Mouse (Mus musculus): ENCODE results near the gene Gm17018. TPM values are rescaled to one million over a fixed set of nuclear protein-coding genes. Genes with fewer than 3 reads are reported as not detected.

Gm17018 gene
- total RNA-seq, 2 experiments from 2014 or later = 12.4 to 13.8 TPM

DNA sequence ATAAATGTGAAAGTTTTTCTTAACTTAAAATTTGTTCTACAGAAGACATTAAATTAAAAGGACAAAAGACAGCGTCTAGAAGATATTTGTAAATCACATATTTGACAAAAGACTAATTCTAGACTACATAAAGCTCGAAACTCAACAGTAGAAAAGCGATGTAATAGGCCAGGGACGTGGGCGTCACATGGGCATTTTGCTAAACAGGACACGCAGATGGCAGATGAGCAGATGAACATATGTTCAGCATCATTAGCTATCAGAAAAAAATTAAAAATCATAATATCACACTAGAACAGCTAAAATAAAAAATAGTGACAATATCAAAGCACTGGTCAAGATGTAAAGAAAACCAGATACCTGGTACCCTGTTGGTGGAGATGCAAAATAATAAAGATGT is 29.3 kb downstream of the Gm17018 start:
- DNase-seq = no peak

DNA sequence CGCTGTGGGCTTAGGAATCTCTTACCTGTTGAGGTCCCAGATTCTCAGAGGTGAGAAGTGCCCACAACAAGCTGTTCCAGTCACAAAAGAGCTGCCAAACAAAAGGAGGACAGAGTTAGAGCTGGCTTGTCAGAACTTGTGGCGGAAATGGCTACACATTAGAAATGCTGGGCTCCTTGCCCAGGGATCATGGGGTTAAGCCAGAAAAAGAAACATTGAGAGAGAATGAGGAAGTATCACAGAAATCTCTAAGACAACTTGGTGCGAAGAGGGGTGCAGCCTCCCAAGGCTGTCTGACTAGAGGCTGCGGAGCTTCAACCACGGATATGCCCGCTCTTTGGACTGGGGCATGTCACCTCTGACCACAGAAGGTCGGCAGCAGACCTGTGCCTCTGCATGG is 31.3 kb downstream of the Gm17018 start:
- DNase-seq = peak; percentile 57

DNA sequence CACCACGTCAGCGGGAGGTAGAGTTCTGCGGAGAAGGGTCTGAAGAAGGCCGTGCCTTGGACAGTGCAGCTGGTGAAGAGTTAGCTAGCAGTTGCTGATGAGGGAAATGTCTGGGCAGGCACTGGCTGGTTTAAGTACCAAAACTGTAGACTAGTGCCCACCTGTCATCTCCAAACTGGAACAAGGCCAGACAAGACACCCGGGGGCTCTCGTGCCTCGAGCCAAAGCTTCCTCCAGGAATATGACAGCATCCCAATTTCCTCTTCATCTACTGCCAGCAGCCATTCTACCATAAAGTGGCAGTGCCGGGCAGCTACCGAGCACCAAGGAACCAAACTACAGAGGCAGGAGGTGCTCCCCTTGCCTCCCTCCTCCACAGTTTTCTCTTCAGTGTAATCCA is 32.5 kb downstream of the Gm17018 start:
- no peak for DNase-seq

GRCm38 (mm10) chr19:45594079-45594478 is 33.7 kb downstream of the Gm17018 start:
- no peak for DNase-seq

DNA sequence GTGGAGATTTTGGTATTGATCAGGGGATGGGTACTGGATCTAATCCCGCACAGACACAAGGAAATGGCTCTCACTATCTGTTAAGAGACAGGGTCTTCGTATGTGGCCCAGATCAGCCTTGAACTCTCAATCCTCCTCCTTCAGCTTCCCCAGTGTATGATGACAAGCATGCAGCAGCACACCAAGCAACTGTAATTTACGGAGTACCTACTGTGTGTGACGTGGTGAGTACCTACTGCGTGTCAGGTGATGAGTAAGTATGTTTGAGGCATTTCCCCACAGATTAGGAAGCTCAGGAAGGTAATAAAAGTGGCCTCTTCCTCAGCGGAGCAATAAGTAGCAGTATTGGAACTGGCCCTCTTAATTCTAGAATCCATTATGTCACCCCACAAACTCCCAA is 35.1 kb downstream of the Gm17018 start:
- DNase-seq = no peak

- DNase-seq = peak; percentile 52
Measured at GRCm38 (mm10) chr19:45596019-45596418, 35.6 kb downstream of the Gm17018 start.

- no peak for DNase-seq
Measured at GRCm38 (mm10) chr19:45596434-45596833, 36.0 kb downstream of the Gm17018 start.

DNA sequence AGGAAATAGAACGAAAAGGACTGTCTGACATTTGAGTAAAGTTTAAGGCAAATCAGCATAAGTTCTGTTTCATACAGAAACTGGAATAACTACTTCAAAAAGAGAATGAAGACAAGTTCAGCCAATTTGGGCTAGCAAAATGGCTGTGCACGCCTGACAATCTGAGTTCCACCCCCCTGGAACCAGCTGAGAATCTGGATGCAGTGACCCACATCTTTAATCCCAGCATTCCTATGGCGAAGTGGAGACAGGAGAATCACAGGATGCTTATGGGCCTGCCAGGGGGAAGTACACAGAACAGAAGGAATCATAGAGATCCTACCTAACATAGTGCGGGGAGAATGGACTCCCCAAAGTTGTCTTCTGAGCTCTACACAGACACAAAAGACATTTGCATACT is 36.7 kb downstream of the Gm17018 start:
- no peak for DNase-seq

- no peak for DNase-seq
Measured at GRCm38 (mm10) chr19:45602606-45603005, 42.2 kb downstream of the Gm17018 start.

GRCm38 (mm10) chr19:45606701-45607100 is 46.3 kb downstream of the Gm17018 start:
- DNase-seq = no peak

DNA sequence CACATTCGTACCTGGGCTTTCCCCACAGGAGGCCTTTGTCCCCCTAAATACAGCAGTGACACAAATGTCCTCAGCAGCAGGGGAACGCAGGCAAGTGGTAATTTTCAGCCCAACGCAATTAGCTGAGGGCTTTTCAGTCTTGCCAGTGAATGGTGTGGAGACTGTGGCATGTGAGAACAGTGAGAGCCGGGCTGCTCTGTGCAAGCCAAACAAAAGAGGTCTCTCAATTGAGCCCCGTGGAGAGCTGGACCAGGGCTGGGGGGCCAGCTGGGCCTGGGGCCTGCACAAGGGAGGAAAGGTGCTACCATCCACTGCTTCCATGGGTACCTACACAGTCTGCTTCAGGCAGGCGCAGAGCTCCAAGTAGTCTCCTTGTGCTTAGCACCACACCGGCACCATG is 47.1 kb downstream of the Gm17018 start:
- DNase-seq = no peak

DNA sequence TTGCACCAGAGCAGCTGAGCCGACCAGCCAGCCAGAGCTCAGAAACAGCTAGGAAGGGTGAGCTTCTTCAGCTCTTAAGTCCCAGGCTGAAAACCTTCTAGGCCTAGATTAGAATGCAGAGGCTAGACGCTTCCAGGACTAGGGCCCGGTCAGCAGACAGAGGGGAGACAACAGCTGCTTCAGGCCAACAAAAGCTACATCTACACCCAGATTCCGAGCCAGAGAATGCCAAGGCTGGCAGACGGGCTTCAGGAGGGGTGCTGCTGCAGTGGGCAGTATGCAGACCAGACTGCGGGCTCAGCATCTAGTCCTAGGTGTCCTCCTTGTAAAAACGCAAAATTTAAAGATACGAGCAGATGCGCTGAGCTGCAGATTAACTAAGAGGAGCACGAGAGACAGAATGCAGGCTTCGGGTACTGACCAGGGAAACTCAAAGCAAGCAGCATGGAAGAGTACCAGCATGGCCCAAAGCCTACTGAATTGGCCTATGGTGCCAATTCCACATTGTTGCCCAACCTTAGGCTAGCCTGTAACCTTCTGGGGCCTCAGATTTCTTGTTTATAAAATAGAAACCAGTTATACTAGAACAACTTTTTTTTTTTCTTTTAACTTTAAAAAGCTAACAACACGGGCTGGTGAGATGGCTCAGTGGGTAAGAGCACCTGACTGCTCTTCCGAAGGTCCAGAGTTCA is 48.4 kb downstream of the Gm17018 start:
- no peak for DNase-seq

DNA sequence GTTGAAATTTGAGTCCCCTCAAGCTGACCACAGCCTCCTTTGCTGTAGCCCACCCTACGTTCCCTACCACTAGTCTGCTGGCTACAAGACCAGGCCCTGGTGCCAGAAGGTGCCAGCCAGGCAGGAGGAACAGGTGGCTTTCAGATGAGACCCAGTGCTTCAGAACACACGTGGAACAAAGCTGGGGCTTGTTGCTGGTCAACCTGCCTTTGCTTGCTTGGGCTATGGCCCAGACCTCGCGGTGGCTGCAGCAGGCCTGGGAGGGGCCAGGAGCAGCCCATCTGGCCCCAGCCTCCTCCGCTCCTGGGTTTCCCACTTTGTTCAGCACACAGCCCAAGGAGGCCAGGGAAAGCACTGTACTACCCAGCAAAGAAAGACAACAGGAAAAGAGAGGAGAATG is 50.4 kb downstream of the Gm17018 start:
- DNase-seq = no peak

DNA sequence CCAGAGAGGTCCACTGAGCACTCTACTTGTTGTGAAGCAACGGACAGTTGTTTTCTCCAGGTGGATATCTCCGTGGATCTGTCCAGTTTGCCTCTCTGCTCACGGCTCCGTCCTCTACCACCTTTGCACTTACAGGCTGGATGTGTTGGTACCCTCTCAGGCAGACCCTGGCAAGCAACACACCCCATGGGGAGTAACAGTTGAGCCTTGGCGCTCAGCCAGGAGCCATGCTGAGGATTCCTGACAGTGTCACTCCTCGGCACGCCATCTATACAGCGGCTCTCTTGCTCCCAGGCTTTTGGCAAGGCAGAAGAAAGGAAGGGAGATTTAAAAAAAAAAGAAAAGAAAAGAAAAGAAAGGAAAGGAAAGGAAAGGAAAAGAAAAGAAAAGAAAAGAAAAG is 54.0 kb downstream of the Gm17018 start:
- DNase-seq = peak; percentile 34

DNA sequence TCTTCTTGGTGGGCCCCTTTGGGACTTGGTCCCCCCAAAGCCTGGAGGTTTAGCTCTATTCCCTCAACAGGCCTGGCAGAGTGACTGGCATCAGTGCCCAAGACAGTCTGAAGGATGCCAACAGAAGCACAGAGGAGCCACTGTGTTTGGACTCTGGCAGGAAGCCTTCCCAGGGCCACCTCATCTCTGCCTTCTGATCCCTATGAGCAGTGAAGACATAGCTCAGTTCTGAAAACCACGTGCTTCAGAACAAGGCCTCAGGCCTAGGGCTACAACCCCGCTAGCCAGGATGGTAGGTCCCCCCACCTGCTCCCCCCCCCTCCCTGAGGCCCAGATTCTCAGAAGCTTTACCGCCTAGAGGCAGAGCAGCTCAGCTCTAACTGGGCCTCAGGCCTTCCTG is 54.5 kb downstream of the Gm17018 start:
- DNase-seq = no peak

DNA sequence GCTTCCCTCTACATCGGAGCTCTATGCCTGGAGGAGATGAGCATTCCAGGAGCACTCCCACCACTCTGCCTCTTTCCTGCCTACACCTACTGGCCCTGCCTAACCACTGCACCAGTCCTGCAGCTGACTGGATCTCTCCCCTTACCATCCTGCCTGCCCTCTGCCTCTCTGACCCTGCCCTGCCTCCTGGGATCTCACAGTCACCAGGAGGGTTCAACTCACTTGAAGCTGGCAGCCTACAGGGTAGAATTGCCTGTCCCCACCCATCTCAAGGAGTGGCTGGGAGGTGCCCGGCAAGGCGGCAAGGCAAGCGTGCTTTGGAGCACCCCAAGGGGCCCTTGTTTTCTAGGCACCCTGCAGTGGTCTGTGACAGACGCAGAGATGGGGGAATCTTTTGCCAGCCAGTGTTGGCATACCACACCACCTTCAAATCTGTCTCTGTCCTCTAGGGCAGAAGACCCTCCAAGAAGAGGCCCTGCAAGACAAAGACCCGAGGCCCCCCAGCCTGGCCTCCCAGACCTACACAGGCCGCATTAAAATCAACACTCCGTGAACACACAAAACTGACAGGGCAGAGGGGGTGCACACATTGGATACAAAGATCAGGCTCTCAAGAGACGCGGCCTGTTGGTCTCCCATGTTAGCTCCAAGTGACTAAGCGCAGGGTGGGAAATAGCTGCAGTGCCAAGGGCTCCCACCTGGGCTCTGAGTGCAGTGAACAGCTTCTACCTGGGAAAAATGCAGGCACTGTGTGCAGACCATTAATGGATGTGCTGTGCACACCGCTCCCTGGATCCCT is 55.2 kb downstream of the Gm17018 start:
- DNase-seq = no peak

DNA sequence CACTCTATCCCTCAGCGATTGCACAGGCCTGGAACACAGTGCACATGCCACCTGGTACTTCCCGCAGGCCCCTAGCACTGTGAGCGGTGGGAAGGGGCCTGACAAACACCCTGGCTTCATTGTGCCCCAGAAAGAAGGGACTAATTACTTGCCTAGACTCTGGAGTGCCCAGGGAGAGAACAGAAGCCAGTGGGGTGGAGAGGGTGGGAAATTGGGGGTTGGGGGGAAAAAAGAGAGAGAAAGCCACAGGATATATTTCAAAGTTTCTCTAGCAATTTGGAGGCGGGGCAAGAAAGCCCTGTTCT is 55.8 kb downstream of the Gm17018 start:
- no peak for DNase-seq

GRCm38 (mm10) chr19:45616735-45617134 is 56.3 kb downstream of the Gm17018 start:
- DNase-seq = no peak

- DNase-seq = no peak
Measured at GRCm38 (mm10) chr19:45618184-45618583, 57.8 kb downstream of the Gm17018 start.

DNA sequence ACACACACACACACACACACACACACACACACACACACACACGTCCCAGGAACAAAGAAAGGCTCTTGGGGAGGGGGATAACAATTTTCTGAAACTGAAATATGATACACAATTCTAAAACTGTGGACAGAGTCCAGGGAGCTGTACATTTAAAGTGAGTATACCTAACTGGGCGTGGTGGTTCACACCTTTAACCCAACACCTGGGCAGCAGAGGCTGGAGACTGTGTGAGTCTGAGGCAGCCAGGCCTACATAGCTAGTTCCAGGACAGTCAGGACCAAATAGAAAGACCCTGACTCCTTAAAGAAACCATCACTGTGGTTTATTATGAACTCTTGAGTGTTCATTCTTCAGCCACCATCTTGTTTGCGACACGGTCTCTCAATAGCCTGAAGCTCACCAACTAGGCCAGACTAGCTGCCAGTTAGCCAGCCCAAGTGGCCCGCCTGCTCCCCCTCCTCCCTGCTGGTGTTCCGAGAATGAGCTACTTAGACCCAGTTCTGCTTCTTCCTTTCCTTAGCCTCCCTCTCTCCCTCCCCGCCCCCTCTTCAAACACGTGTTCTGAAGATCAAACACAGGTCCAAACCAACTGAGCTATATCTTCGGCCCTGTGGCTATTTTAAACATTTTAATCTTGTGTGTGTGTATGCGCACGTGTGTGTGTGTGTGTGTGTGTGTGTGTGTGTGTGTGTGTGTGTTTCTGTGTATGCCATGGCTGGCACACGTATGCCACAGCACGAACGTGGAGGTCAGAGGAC is 59.5 kb downstream of the Gm17018 start:
- no peak for DNase-seq

DNA sequence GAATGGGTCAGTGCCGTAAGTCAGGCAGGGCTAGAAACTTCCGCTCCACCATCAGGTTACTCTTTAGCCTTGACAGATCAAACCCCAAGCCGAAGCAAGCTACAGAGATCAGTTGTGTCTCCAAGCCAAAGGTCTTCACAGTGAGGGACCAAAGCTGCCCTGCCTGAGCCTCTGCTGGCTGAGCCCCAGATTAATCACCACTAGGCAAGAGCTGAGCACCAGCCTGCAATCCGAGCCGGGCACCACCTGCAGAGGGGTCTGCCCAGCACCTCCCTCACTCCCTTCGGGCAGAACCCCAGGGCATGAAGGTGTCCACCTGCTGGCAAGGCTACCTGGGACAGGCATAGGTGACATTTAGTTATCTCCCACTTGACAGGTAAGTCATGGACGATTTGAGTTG is 60.6 kb downstream of the Gm17018 start:
- DNase-seq = no peak

- DNase-seq = no peak
Measured at GRCm38 (mm10) chr19:45622144-45622543, 61.7 kb downstream of the Gm17018 start.

GRCm38 (mm10) chr19:45623710-45624109 is 63.3 kb downstream of the Gm17018 start:
- DNase-seq = no peak
